Mouse (Mus musculus) limb, embryonic 15.5 days (tissue): ENCODE measurements at regions not wholly inside any gene's neighbourhood (a gene's known extent, or its start where the extent isn't known, plus 50 kb on each side); places are given as distances from the start of the nearest gene placed in this dataset.

ENCODE experiments used
- ATAC-seq: fragments of 200-750 bp; cut with Nextera tagmentation; 2 replicates; pipeline ENCODE4 v1.8.0; 2017; ENCODE audit warnings: low read depth, moderate TSS enrichment; ENCODE audit not compliant: insufficient number of reproducible peaks, low FRiP score, low TSS enrichment
- H3K27ac ChIP-seq: fragments of 300-500 bp; sonication (generic); 2 replicates; pipeline ENCODE4 v1.5.1; 2015; ENCODE audit warnings: moderate library complexity, mild to moderate bottlenecking, inconsistent platforms
- H3K27me3 ChIP-seq: fragments of 300-500 bp; sonication (generic); 2 replicates; pipeline ENCODE4 v1.6.1; 2015; ENCODE audit warnings: inconsistent platforms
- H3K36me3 ChIP-seq: fragments of 300-500 bp; sonication (generic); 2 replicates; pipeline ENCODE4 v1.6.1; 2015; ENCODE audit warnings: inconsistent platforms
- H3K4me1 ChIP-seq: fragments of 300-500 bp; sonication (generic); 2 replicates; pipeline ENCODE4 v1.6.1; 2015; ENCODE audit warnings: inconsistent platforms
- H3K4me2 ChIP-seq: fragments of 300-500 bp; sonication (generic); 2 replicates; pipeline ENCODE4 v1.6.1; 2015; ENCODE audit warnings: mild to moderate bottlenecking, inconsistent platforms
- H3K4me3 ChIP-seq: fragments of 300-500 bp; sonication (generic); 2 replicates; pipeline ENCODE4 v1.5.1; 2015; ENCODE audit warnings: mild to moderate bottlenecking, inconsistent platforms
- H3K9ac ChIP-seq: fragments of 300-500 bp; sonication (generic); 2 replicates; pipeline ENCODE4 v1.6.1; 2015; ENCODE audit warnings: inconsistent platforms
- H3K9me3 ChIP-seq: fragments of 300-500 bp; sonication (generic); 2 replicates; pipeline ENCODE4 v1.6.1; 2016; ENCODE audit warnings: inconsistent platforms
- WGBS: fragments of 180-500 bp; shearing (Covaris S2); methylation state at CpG from one replicate; pipeline ENCODE4 v1.1.7; 2015; 5-methylcytosine and 5-hydroxymethylcytosine counted together

- Histone ChIP-seq H3K27ac (peak overlapping the region; percentile 2; the same call in 1 of the 2 replicates), H3K9me3 (no peaks in the 10 kb centered on the region), H3K4me3 (no peak overlapping the region), H3K4me2 (no peak overlapping the region), H3K9ac (no peak overlapping the region), H3K4me1 (0 out of 2 replicates have a peak, but pooled peaks cover 4% of the 10 kb centered on the region), H3K36me3 (no peaks in the 10 kb centered on the region), H3K27me3 (no peaks in the 10 kb centered on the region)
- no peak for ATAC-seq
- WGBS = 53% methylated on average over 9 of the region's 9 CpGs
Observed at GRCm38 (mm10) chr8:8876879-8877278, 186.6 kb upstream of the Arglu1 start.

- peak; percentile 67 for ATAC-seq
- 52% methylated on average over 6 of the region's 6 CpGs for WGBS
- no peak overlapping the region for H3K4me2 ChIP-seq
- H3K4me3 ChIP-seq = no peak overlapping the region
- no peaks in the 10 kb centered on the region for H3K9me3 ChIP-seq
- H3K9ac ChIP-seq = no peak overlapping the region
- no peaks in the 10 kb centered on the region for H3K27me3 ChIP-seq
- 0 out of 2 replicates have a peak, but pooled peaks cover 4% of the 10 kb centered on the region for H3K4me1 ChIP-seq
- peak overlapping the region; percentile 60 for H3K27ac ChIP-seq
- H3K36me3 ChIP-seq = no peaks in the 10 kb centered on the region
Observed at GRCm38 (mm10) chr8:8876469-8876868, 186.1 kb upstream of the Arglu1 start.

GRCm38 (mm10) chr8:8871938-8872337 is 181.6 kb upstream of the Arglu1 start:
- 74% methylated on average over 3 of the region's 3 CpGs for WGBS

GRCm38 (mm10) chr8:8871039-8871438 is 180.7 kb upstream of the Arglu1 start:
- Histone ChIP-seq H3K4me1 (peaks cover 4% of the 10 kb centered on the region; the same call in 1 of the 2 replicates), H3K27ac (no peak overlapping the region), H3K36me3 (no peaks in the 10 kb centered on the region), H3K4me3 (no peak overlapping the region), H3K9ac (no peak overlapping the region), H3K27me3 (no peaks in the 10 kb centered on the region), H3K9me3 (no peaks in the 10 kb centered on the region), H3K4me2 (no peak overlapping the region)
- no peak for ATAC-seq
- WGBS = 58% methylated on average over 8 of the region's 8 CpGs

More at GRCm38 (mm10) chr8:8871938-8872337, 181.6 kb upstream of the Arglu1 start:
- Histone ChIP-seq H3K27me3 (no peaks in the 10 kb centered on the region), H3K4me1 (peaks cover 8% of the 10 kb centered on the region; the same call in 1 of the 2 replicates), H3K27ac (no peak overlapping the region), H3K9me3 (no peaks in the 10 kb centered on the region), H3K9ac (no peak overlapping the region), H3K4me2 (no peak overlapping the region), H3K4me3 (no peak overlapping the region), H3K36me3 (no peaks in the 10 kb centered on the region)
- ATAC-seq = no peak

- Histone ChIP-seq H3K27ac (no peak overlapping the region), H3K36me3 (no peaks in the 10 kb centered on the region), H3K27me3 (no peaks in the 10 kb centered on the region), H3K9ac (no peak overlapping the region), H3K4me1 (peaks cover 4% of the 10 kb centered on the region; the same call in 1 of the 2 replicates), H3K4me2 (no peak overlapping the region), H3K4me3 (no peak overlapping the region), H3K9me3 (no peaks in the 10 kb centered on the region)
- no peak for ATAC-seq
- WGBS = 7% methylated on average over 4 of the region's 4 CpGs
Observed at GRCm38 (mm10) chr8:8870487-8870886, 180.2 kb upstream of the Arglu1 start.

- no peak for ATAC-seq
- no peak overlapping the region for H3K4me3 ChIP-seq
- peaks cover 4% of the 10 kb centered on the region; the same call in 1 of the 2 replicates for H3K4me1 ChIP-seq
- no peaks in the 10 kb centered on the region for H3K9me3 ChIP-seq
- H3K36me3 ChIP-seq = no peaks in the 10 kb centered on the region
- H3K9ac ChIP-seq = no peak overlapping the region
- H3K27ac ChIP-seq = no peak overlapping the region
- no peaks in the 10 kb centered on the region for H3K27me3 ChIP-seq
- H3K4me2 ChIP-seq = no peak overlapping the region
- WGBS = 62% methylated on average over 6 of the region's 6 CpGs
Observed at GRCm38 (mm10) chr8:8869338-8869737, 179.0 kb upstream of the Arglu1 start.

GRCm38 (mm10) chr8:8867924-8868323 is 177.6 kb upstream of the Arglu1 start:
- Histone ChIP-seq H3K4me3 (no peak overlapping the region), H3K27me3 (no peaks in the 10 kb centered on the region), H3K4me1 (peaks cover 4% of the 10 kb centered on the region; the same call in 1 of the 2 replicates), H3K36me3 (no peaks in the 10 kb centered on the region), H3K27ac (no peak overlapping the region), H3K4me2 (no peak overlapping the region), H3K9ac (no peak overlapping the region), H3K9me3 (no peaks in the 10 kb centered on the region)
- no peak for ATAC-seq
- 69% methylated on average over 8 of the region's 8 CpGs for WGBS

- Histone ChIP-seq H3K4me1 (peaks cover 4% of the 10 kb centered on the region; the same call in 1 of the 2 replicates), H3K9ac (no peak overlapping the region), H3K4me2 (no peak overlapping the region), H3K4me3 (no peak overlapping the region), H3K36me3 (no peaks in the 10 kb centered on the region), H3K27me3 (no peaks in the 10 kb centered on the region), H3K9me3 (no peaks in the 10 kb centered on the region), H3K27ac (no peak overlapping the region)
- 27% methylated on average over 9 of the region's 9 CpGs for WGBS
- no peak for ATAC-seq
Observed at GRCm38 (mm10) chr8:8867126-8867777, 176.9 kb upstream of the Arglu1 start.

- Histone ChIP-seq H3K4me1 (peaks cover 8% of the 10 kb centered on the region; the same call in 1 of the 2 replicates), H3K36me3 (no peaks in the 10 kb centered on the region), H3K9ac (no peak overlapping the region), H3K4me3 (no peak overlapping the region), H3K9me3 (no peaks in the 10 kb centered on the region), H3K4me2 (no peak overlapping the region), H3K27me3 (no peaks in the 10 kb centered on the region), H3K27ac (no peak overlapping the region)
- no peak for ATAC-seq
- WGBS = 81% methylated on average over 6 of the region's 6 CpGs
Observed at GRCm38 (mm10) chr8:8862767-8863166, 172.4 kb upstream of the Arglu1 start.

GRCm38 (mm10) chr8:8861331-8861940 is 171.1 kb upstream of the Arglu1 start:
- no peak overlapping the region for H3K4me2 ChIP-seq
- H3K9ac ChIP-seq = no peak overlapping the region
- H3K27ac ChIP-seq = no peak overlapping the region; the same call in 1 of the 2 replicates
- H3K4me1 ChIP-seq = peaks cover 4% of the 10 kb centered on the region; the same call in 1 of the 2 replicates
- no peaks in the 10 kb centered on the region for H3K27me3 ChIP-seq
- no peak overlapping the region for H3K4me3 ChIP-seq
- no peaks in the 10 kb centered on the region for H3K9me3 ChIP-seq
- no peaks in the 10 kb centered on the region for H3K36me3 ChIP-seq
- ATAC-seq = no peak
- WGBS = 38% methylated on average over 9 of the region's 9 CpGs

- no peak overlapping the region for H3K4me3 ChIP-seq
- peaks cover 4% of the 10 kb centered on the region; the same call in 1 of the 2 replicates for H3K4me1 ChIP-seq
- H3K27me3 ChIP-seq = no peaks in the 10 kb centered on the region
- H3K36me3 ChIP-seq = no peaks in the 10 kb centered on the region
- no peak for ATAC-seq
- no peaks in the 10 kb centered on the region for H3K9me3 ChIP-seq
- WGBS = 29% methylated on average over 3 of the region's 3 CpGs
- no peak overlapping the region for H3K9ac ChIP-seq
- no peak overlapping the region for H3K4me2 ChIP-seq
- H3K27ac ChIP-seq = no peak overlapping the region
Observed at GRCm38 (mm10) chr8:8858636-8859035, 168.3 kb upstream of the Arglu1 start.

GRCm38 (mm10) chr8:8852656-8853366 is 162.5 kb upstream of the Arglu1 start:
- Histone ChIP-seq H3K9ac (no peak overlapping the region), H3K4me2 (no peak overlapping the region), H3K4me1 (no peaks in the 10 kb centered on the region), H3K9me3 (no peaks in the 10 kb centered on the region), H3K27me3 (0 out of 2 replicates have a peak, but pooled peaks cover 4% of the 10 kb centered on the region), H3K36me3 (no peaks in the 10 kb centered on the region), H3K27ac (no peak overlapping the region), H3K4me3 (no peak overlapping the region)
- ATAC-seq = no peak
- WGBS = 35% methylated on average over 7 of the region's 7 CpGs
